Mouse (Mus musculus): ENCODE measurements at regions not wholly inside any gene's neighbourhood (a gene's known extent, or its start where the extent isn't known, plus 50 kb on each side); places are given as distances from the start of the nearest gene placed in this dataset.

GRCm38 (mm10) chr12:97717812-97718211 is 541.4 kb downstream of the Galc start:
- no peaks in the 10 kb centered on the region for H3K36me3 ChIP-seq (replicated peaks; ENCODE audit: control insufficient read depth, insufficient read depth, low read depth, low read length)
- 86% methylated on average over 5 of the region's 5 CpGs for WGBS
- DNase-seq (ENCODE audit: low spot score) (no peak), ATAC-seq (replicated peaks; ENCODE audit: insufficient number of reproducible peaks, low FRiP score, low TSS enrichment, low read depth) (no peak)
- no peaks in the 10 kb centered on the region for H3K4me1 ChIP-seq (ENCODE audit: control insufficient read depth, insufficient read depth, low read length)
- H3K27me3 ChIP-seq (ENCODE audit: control insufficient read depth, insufficient read depth, low read length) = no peaks in the 10 kb centered on the region
- H3K9ac ChIP-seq (replicated peaks; ENCODE audit: low read length) = no peak overlapping the region
- no peak overlapping the region for H3K4me2 ChIP-seq (ENCODE audit: low read depth, low read length)
- no peak overlapping the region for H3K27ac ChIP-seq (replicated peaks; ENCODE audit: low read depth, low read length)
- H3K4me3 ChIP-seq (ENCODE audit: low read depth, low read length) = no peak overlapping the region
- H3K9me3 ChIP-seq (replicated peaks; ENCODE audit: control insufficient read depth, low read length) = no peaks in the 10 kb centered on the region

All from embryonic facial prominence, embryonic 11.5 days (tissue).